ENCODE assay signal across 8 mouse cellular contexts in the genomic region with DNA sequence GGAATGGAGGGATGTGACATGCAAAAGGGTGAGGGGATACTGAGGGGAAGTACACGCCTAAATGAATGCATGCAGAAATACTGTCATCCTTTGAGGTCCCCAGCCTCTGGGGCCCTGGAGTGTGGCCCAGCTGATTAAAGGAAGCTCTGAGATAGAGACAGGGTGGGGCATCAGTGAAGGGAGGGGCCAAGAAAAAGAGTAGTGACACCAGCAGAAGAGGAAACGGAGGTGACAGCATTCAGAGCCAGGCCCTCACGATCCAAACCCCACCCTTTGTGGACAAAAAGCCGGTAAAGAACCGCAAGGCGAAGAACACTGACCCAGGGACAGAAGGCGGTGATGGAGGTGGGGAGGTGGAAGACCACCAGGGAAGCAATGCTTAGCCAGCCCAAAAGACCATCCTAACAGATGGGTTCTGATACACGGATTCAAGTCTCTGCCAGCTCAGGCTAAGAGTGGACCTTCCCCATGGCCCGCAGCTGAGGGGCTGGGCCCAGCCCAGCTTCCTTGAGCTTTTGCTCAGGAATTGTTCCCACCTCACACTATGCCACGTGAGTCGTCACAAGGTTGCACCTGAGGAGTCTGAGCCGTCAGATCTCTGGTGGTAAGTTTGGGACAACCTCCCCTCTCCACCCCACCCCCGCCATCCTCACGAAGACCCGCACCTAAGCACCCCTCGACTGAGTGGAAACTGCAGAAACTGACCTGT. TPM values are rescaled to one million over a fixed set of nuclear protein-coding genes. Genes with fewer than 3 reads are reported as not detected.
DNase-seq lines count a peak whose midpoint lies in the region; ATAC-seq lines count a peak whose summit lies in the region.

No protein-coding gene starts in this region.

- peaks cover 33% of the 10 kb centered on the region for H3K4me1 ChIP-seq in heart, embryonic 10.5 days
- H3K4me1 ChIP-seq in embryonic facial prominence, embryonic 14.5 days (ENCODE audit: control insufficient read depth, insufficient read depth, low read length) = peaks cover 5% of the 10 kb centered on the region
- peaks cover 17% of the 10 kb centered on the region for H3K4me1 ChIP-seq in limb, embryonic 11.5 days (ENCODE audit: control insufficient read depth, insufficient read depth, low read length)
- peaks cover 11% of the 10 kb centered on the region for H3K4me1 ChIP-seq in midbrain, embryonic 11.5 days (ENCODE audit: control insufficient read depth, insufficient read depth, low read length)

- 22% methylated on average over 16 of the region's 16 CpGs for WGBS in heart, embryonic 10.5 days
- WGBS in embryonic facial prominence, embryonic 14.5 days = 44% methylated on average over 15 of the region's 16 CpGs
- whole genome bisulfite sequencing in limb, embryonic 11.5 days = 39% methylated on average over 16 of the region's 16 CpGs
- WGBS in midbrain, embryonic 11.5 days = 44% methylated on average over 16 of the region's 16 CpGs

- peak; percentile 90 for DNase-seq in heart, embryonic 10.5 days (ENCODE audit: low spot score)
- DNase-seq in heart, postnatal 36 days = no peak
- no peak for DNase-seq in embryonic facial prominence, embryonic 14.5 days (ENCODE audit: low spot score)
- no peak for DNase-seq in limb, embryonic 11.5 days (ENCODE audit: low spot score)
- DNase-seq in midbrain, embryonic 11.5 days (ENCODE audit: low spot score, missing footprints) = no peak
- DNase-seq in thymus, postnatal 25 days = peak; percentile 42
- DNase-seq in kidney, adult 18-20 months = no peak
- no peak for DNase-seq in cerebellum, postnatal 4 days (ENCODE audit: low spot score in 2 of 2)

- peak overlapping the region; percentile 47 for H3K4me2 ChIP-seq in embryonic facial prominence, embryonic 14.5 days (ENCODE audit: low read depth, low read length)
- H3K4me2 ChIP-seq in limb, embryonic 11.5 days (ENCODE audit: low read depth, severe bottlenecking) = peak overlapping the region; percentile 51
- peak overlapping the region; percentile 38 for H3K4me2 ChIP-seq in midbrain, embryonic 11.5 days

- H3K27me3 ChIP-seq in heart, embryonic 10.5 days (ENCODE audit: insufficient read depth, poor library complexity, severe bottlenecking) = peaks cover 22% of the 10 kb centered on the region; the same call in 1 of the 2 replicates
- H3K27me3 ChIP-seq in embryonic facial prominence, embryonic 14.5 days (replicated peaks; ENCODE audit: control insufficient read depth, insufficient read depth, low read length) = no peaks in the 10 kb centered on the region
- no peaks in the 10 kb centered on the region for H3K27me3 ChIP-seq in limb, embryonic 11.5 days (ENCODE audit: control insufficient read depth, insufficient read depth, low read length)
- H3K27me3 ChIP-seq in midbrain, embryonic 11.5 days (ENCODE audit: control insufficient read depth, insufficient read depth, low read length) = peaks cover 6% of the 10 kb centered on the region; the same call in 1 of the 2 replicates

- H3K36me3 ChIP-seq in heart, embryonic 10.5 days = no peaks in the 10 kb centered on the region
- H3K36me3 ChIP-seq in embryonic facial prominence, embryonic 14.5 days (ENCODE audit: control insufficient read depth, insufficient read depth, low read length) = no peaks in the 10 kb centered on the region
- H3K36me3 ChIP-seq in limb, embryonic 11.5 days (ENCODE audit: control insufficient read depth, insufficient read depth, low read length) = no peaks in the 10 kb centered on the region
- no peaks in the 10 kb centered on the region for H3K36me3 ChIP-seq in midbrain, embryonic 11.5 days (ENCODE audit: control insufficient read depth, insufficient read depth, low read length)

- no peaks in the 10 kb centered on the region for H3K9me3 ChIP-seq in heart, embryonic 10.5 days
- H3K9me3 ChIP-seq in embryonic facial prominence, embryonic 14.5 days (ENCODE audit: control insufficient read depth, low read length) = no peaks in the 10 kb centered on the region
- H3K9me3 ChIP-seq in limb, embryonic 11.5 days (ENCODE audit: control insufficient read depth, low read length) = no peaks in the 10 kb centered on the region
- H3K9me3 ChIP-seq in midbrain, embryonic 11.5 days (ENCODE audit: control insufficient read depth, low read length) = no peaks in the 10 kb centered on the region

- H3K9ac ChIP-seq in embryonic facial prominence, embryonic 14.5 days (ENCODE audit: low read depth, low read length) = peak overlapping the region; percentile 55; the same call in 1 of the 2 replicates
- H3K9ac ChIP-seq in limb, embryonic 11.5 days (ENCODE audit: low read length) = peak overlapping the region; percentile 55
- H3K9ac ChIP-seq in midbrain, embryonic 11.5 days (ENCODE audit: low read length) = peak overlapping the region; percentile 48; the same call in 1 of the 2 replicates

- intact Hi-C loops in heart, postnatal 36 days (cut with DNase I) = loop anchor here (5.0 kb wide), 1 partner anchor 358 kb away; no protein-coding TSS in a partner anchor

- H3K27ac ChIP-seq in heart, embryonic 10.5 days = peak overlapping the region; percentile 85
- H3K27ac ChIP-seq in embryonic facial prominence, embryonic 14.5 days (replicated peaks; ENCODE audit: low read depth, low read length) = no peak overlapping the region
- H3K27ac ChIP-seq in limb, embryonic 11.5 days (replicated peaks; ENCODE audit: low read depth, low read length) = no peak overlapping the region
- no peak overlapping the region for H3K27ac ChIP-seq in midbrain, embryonic 11.5 days (ENCODE audit: low read depth, low read length)

- ATAC-seq in embryonic facial prominence, embryonic 14.5 days (ENCODE audit: low read depth) = no peak
- no peak for ATAC-seq in limb, embryonic 11.5 days (ENCODE audit: insufficient number of reproducible peaks, low FRiP score, low TSS enrichment, low read depth)
- ATAC-seq in midbrain, embryonic 11.5 days (ENCODE audit: low FRiP score) = no peak

- peak overlapping the region; percentile 59 for H3K4me3 ChIP-seq in heart, embryonic 10.5 days
- peak overlapping the region; percentile 21 for H3K4me3 ChIP-seq in embryonic facial prominence, embryonic 14.5 days (ENCODE audit: low read depth, low read length)
- H3K4me3 ChIP-seq in limb, embryonic 11.5 days (ENCODE audit: low read depth, low read length) = peak overlapping the region; percentile 24
- H3K4me3 ChIP-seq in midbrain, embryonic 11.5 days (ENCODE audit: low read depth, low read length) = 0 out of 2 replicates have a peak overlapping the region, but pooled peaks have one; percentile 11

RNA-seq across cellular contexts. Expression of a gene that starts 0.4 kb away (rescaled TPM):
- polyA plus RNA-seq in heart, embryonic 10.5 days (2016; fragmentation: Nextera tagmentation; extraction: Ambion mirVana) = 3.5 and 5.6 TPM in 2 replicates
- 10 to 100 TPM; 34.3 to 39.8 TPM for total RNA-seq in heart, postnatal 36 days (2021)
- polyA plus RNA-seq in embryonic facial prominence, embryonic 14.5 days (2014; fragmentation: Nextera tagmentation; extraction: Ambion mirVana) = 4.1 and 4.2 TPM in 2 replicates
- polyA plus RNA-seq in limb, embryonic 11.5 days (2014; fragmentation: Nextera tagmentation; extraction: Ambion mirVana) = 6.5 and 10.1 TPM in 2 replicates
- polyA plus RNA-seq in midbrain, embryonic 11.5 days (2014; fragmentation: Nextera tagmentation; extraction: Ambion mirVana) = 1.3 TPM in 2 replicates

Comparison
In these comparisons a context has a peak if more than half of its experiments do, and no peak if none do; other contexts are left out.
1. DNase-seq: peak in heart, embryonic 10.5 days (single experiment) and thymus, postnatal 25 days (single experiment); none in heart, postnatal 36 days (0 of 2), embryonic facial prominence, embryonic 14.5 days (single experiment), limb, embryonic 11.5 days (single experiment), midbrain, embryonic 11.5 days (single experiment), kidney, adult 18-20 months (single experiment) and cerebellum, postnatal 4 days (0 of 2).
2. Peak in every context shown above with its lines, with median percentiles within 50 percentile points of each other: H3K4me3 ChIP-seq, H3K4me2 ChIP-seq and H3K9ac ChIP-seq.